Mouse (Mus musculus) C2C12 (cell line): ENCODE results near the gene Psme4.

Source experiments
- CEBPB ChIP-seq: IDR thresholded peaks from one replicate; pipeline ENCODE4 v1.6.1; 2011; ENCODE audit warnings: low read depth, mild to moderate bottlenecking, control low read depth, moderate library complexity
- CTCF ChIP-seq: IDR thresholded peaks from one replicate; pipeline ENCODE4 v1.5.1; 2011; ENCODE audit not compliant: control insufficient read depth, insufficient read depth, insufficient read length
- FOSL1 ChIP-seq: IDR thresholded peaks from one replicate; pipeline ENCODE4 v1.8.0; 2011; ENCODE audit warnings: mild to moderate bottlenecking, low read length; ENCODE audit not compliant: poor library complexity, insufficient read depth, severe bottlenecking
- MYOD1 ChIP-seq: IDR thresholded peaks from one replicate; pipeline ENCODE4 v1.6.1; 2011; ENCODE audit warnings: low read depth; ENCODE audit not compliant: control insufficient read depth, insufficient read length
- MYOG ChIP-seq: IDR thresholded peaks from one replicate; pipeline ENCODE4 v1.6.1; 2011; ENCODE audit not compliant: control insufficient read depth, insufficient read length; ENCODE audit errors: extremely low read depth

DNA sequence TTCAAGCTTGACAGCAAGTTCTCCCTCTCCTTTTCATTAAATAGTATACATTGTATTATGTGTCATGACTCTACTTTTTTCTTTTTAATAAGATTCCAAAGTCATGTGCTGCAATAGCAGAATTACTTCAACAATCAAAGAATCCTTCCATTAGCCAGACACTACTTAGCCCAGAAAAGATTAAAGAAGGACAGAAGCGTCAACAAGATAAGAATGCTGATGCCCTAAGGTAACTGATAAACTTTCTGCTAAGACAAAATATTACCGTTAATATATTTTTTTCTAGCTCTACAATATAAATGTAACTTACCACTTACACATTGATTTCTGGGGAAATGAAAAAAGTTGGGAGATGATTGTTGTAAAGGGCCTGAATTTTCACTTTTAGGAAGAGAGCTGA is 67.3 kb downstream of the Psme4 start:
- TF ChIP-seq CTCF (no peak), MYOD1 (no peak), CEBPB (no peak), FOSL1 (no peak), MYOG (no peak)
